Mouse (Mus musculus): ENCODE results near the gene Pik3c2g. TPM values are rescaled to one million over a fixed set of nuclear protein-coding genes. Genes with fewer than 3 reads are reported as not detected.

Gene Pik3c2g
- polyA plus RNA-seq, 1 experiment from 2014 or later: 0.22 TPM

GRCm38 (mm10) chr6:139978114-139978513 lies 391.1 kb downstream of the Pik3c2g start:
- no peak for ATAC-seq
- no peaks in the 10 kb centered on the region for H3K36me3 ChIP-seq (ENCODE audit: control insufficient read depth, insufficient read depth)
- H3K9ac ChIP-seq (ENCODE audit: low read depth, low read length): no peak overlapping the region
- no peak overlapping the region for H3K4me2 ChIP-seq (replicated peaks; ENCODE audit: low read depth)
- H3K4me1 ChIP-seq (replicated peaks; ENCODE audit: control insufficient read depth, insufficient read depth, low read length): no peaks in the 10 kb centered on the region; the same call in 1 of the 2 replicates
- WGBS: 55% methylated on average over 3 of the region's 3 CpGs
- no peak overlapping the region for H3K27ac ChIP-seq (ENCODE audit: low read depth, low read length)
- no peak overlapping the region for H3K4me3 ChIP-seq (ENCODE audit: low read depth, low read length)
- no peaks in the 10 kb centered on the region for H3K9me3 ChIP-seq (ENCODE audit: control insufficient read depth)
- no peaks in the 10 kb centered on the region for H3K27me3 ChIP-seq (replicated peaks; ENCODE audit: control insufficient read depth, insufficient read depth, low read length)
- no peak for TF ChIP-seq CTCF (IDR thresholded peaks at IDR 0.05; ENCODE audit: low read depth)

GRCm38 (mm10) chr6:139981061-139981460 lies 394.0 kb downstream of the Pik3c2g start:
- no peaks in the 10 kb centered on the region for H3K27me3 ChIP-seq (replicated peaks; ENCODE audit: control insufficient read depth, insufficient read depth, low read length)
- no peak overlapping the region for H3K27ac ChIP-seq (ENCODE audit: low read depth, low read length)
- ATAC-seq: 0 out of 2 replicates have a peak, but pooled peaks have one; percentile 38
- H3K9me3 ChIP-seq (ENCODE audit: control insufficient read depth): no peaks in the 10 kb centered on the region
- H3K4me1 ChIP-seq (replicated peaks; ENCODE audit: control insufficient read depth, insufficient read depth, low read length): no peaks in the 10 kb centered on the region; the same call in 1 of the 2 replicates
- no peak overlapping the region for H3K4me3 ChIP-seq (ENCODE audit: low read depth, low read length)
- no peak overlapping the region for H3K9ac ChIP-seq (ENCODE audit: low read depth, low read length)
- H3K4me2 ChIP-seq (replicated peaks; ENCODE audit: low read depth): no peak overlapping the region
- TF ChIP-seq CTCF (IDR thresholded peaks at IDR 0.05; ENCODE audit: low read depth): no peak
- no peaks in the 10 kb centered on the region for H3K36me3 ChIP-seq (ENCODE audit: control insufficient read depth, insufficient read depth)

- H3K27me3 ChIP-seq (replicated peaks; ENCODE audit: control insufficient read depth, insufficient read depth, low read length): no peaks in the 10 kb centered on the region
- H3K9ac ChIP-seq (ENCODE audit: low read depth, low read length): no peak overlapping the region
- no peak overlapping the region for H3K4me2 ChIP-seq (replicated peaks; ENCODE audit: low read depth)
- H3K9me3 ChIP-seq (ENCODE audit: control insufficient read depth): no peaks in the 10 kb centered on the region
- H3K36me3 ChIP-seq (ENCODE audit: control insufficient read depth, insufficient read depth): no peaks in the 10 kb centered on the region
- WGBS: 91% methylated on average over 3 of the region's 3 CpGs
- H3K4me1 ChIP-seq (replicated peaks; ENCODE audit: control insufficient read depth, insufficient read depth, low read length): no peaks in the 10 kb centered on the region
- no peak for ATAC-seq
- H3K4me3 ChIP-seq (ENCODE audit: low read depth, low read length): no peak overlapping the region
- TF ChIP-seq CTCF (IDR thresholded peaks at IDR 0.05; ENCODE audit: low read depth): no peak
- H3K27ac ChIP-seq (ENCODE audit: low read depth, low read length): no peak overlapping the region
These were observed 397.0 kb downstream of the Pik3c2g start for GRCm38 (mm10) chr6:139984069-139984468.

- Histone ChIP-seq H3K36me3 (ENCODE audit: control insufficient read depth, insufficient read depth) (no peaks in the 10 kb centered on the region), H3K4me3 (ENCODE audit: low read depth, low read length) (no peak overlapping the region), H3K27me3 (replicated peaks; ENCODE audit: control insufficient read depth, insufficient read depth, low read length) (no peaks in the 10 kb centered on the region), H3K4me1 (replicated peaks; ENCODE audit: control insufficient read depth, insufficient read depth, low read length) (no peaks in the 10 kb centered on the region), H3K4me2 (replicated peaks; ENCODE audit: low read depth) (no peak overlapping the region), H3K9ac (ENCODE audit: low read depth, low read length) (no peak overlapping the region), H3K9me3 (ENCODE audit: control insufficient read depth) (no peaks in the 10 kb centered on the region), H3K27ac (ENCODE audit: low read depth, low read length) (no peak overlapping the region)
- WGBS: 69% methylated on average over 2 of the region's 2 CpGs
- TF ChIP-seq CTCF (IDR thresholded peaks at IDR 0.05; ENCODE audit: low read depth): no peak
- no peak for ATAC-seq
These were observed 399.5 kb downstream of the Pik3c2g start for GRCm38 (mm10) chr6:139986564-139986963.

- TF ChIP-seq CTCF (IDR thresholded peaks at IDR 0.05; ENCODE audit: low read depth): no peak
- ATAC-seq: no peak
- Histone ChIP-seq H3K4me1 (replicated peaks; ENCODE audit: control insufficient read depth, insufficient read depth, low read length) (no peaks in the 10 kb centered on the region), H3K4me3 (ENCODE audit: low read depth, low read length) (no peak overlapping the region), H3K9ac (ENCODE audit: low read depth, low read length) (no peak overlapping the region), H3K36me3 (ENCODE audit: control insufficient read depth, insufficient read depth) (no peaks in the 10 kb centered on the region), H3K27ac (ENCODE audit: low read depth, low read length) (no peak overlapping the region), H3K4me2 (replicated peaks; ENCODE audit: low read depth) (no peak overlapping the region), H3K9me3 (ENCODE audit: control insufficient read depth) (no peaks in the 10 kb centered on the region), H3K27me3 (replicated peaks; ENCODE audit: control insufficient read depth, insufficient read depth, low read length) (no peaks in the 10 kb centered on the region)
- WGBS: 93% methylated on average over 6 of the region's 6 CpGs
These were observed 402.1 kb downstream of the Pik3c2g start for GRCm38 (mm10) chr6:139989075-139989474.

- WGBS: 76% methylated on average over 10 of the region's 10 CpGs
- no peak overlapping the region for H3K9ac ChIP-seq (ENCODE audit: low read depth, low read length)
- ATAC-seq: no peak
These were observed 402.6 kb downstream of the Pik3c2g start for GRCm38 (mm10) chr6:139989597-139989996.

GRCm38 (mm10) chr6:140005181-140005580 lies 418.2 kb downstream of the Pik3c2g start:
- no peak overlapping the region for H3K4me2 ChIP-seq (replicated peaks; ENCODE audit: low read depth)
- no peak for TF ChIP-seq CTCF (IDR thresholded peaks at IDR 0.05; ENCODE audit: low read depth)
- no peaks in the 10 kb centered on the region for H3K27me3 ChIP-seq (replicated peaks; ENCODE audit: control insufficient read depth, insufficient read depth, low read length)
- H3K4me3 ChIP-seq (ENCODE audit: low read depth, low read length): no peak overlapping the region
- H3K36me3 ChIP-seq (ENCODE audit: control insufficient read depth, insufficient read depth): no peaks in the 10 kb centered on the region
- H3K9ac ChIP-seq (ENCODE audit: low read depth, low read length): no peak overlapping the region
- peaks cover 3% of the 10 kb centered on the region; the same call in 1 of the 2 replicates for H3K9me3 ChIP-seq (ENCODE audit: control insufficient read depth)
- H3K27ac ChIP-seq (ENCODE audit: low read depth, low read length): no peak overlapping the region
- H3K4me1 ChIP-seq (replicated peaks; ENCODE audit: control insufficient read depth, insufficient read depth, low read length): no peaks in the 10 kb centered on the region
- no peak for ATAC-seq
- 76% methylated on average over 3 of the region's 3 CpGs for WGBS

More at GRCm38 (mm10) chr6:139989597-139989996, 402.6 kb downstream of the Pik3c2g start:
- no peak for TF ChIP-seq CTCF (IDR thresholded peaks at IDR 0.05; ENCODE audit: low read depth)
- Histone ChIP-seq H3K4me1 (replicated peaks; ENCODE audit: control insufficient read depth, insufficient read depth, low read length) (no peaks in the 10 kb centered on the region), H3K4me3 (ENCODE audit: low read depth, low read length) (no peak overlapping the region), H3K4me2 (replicated peaks; ENCODE audit: low read depth) (no peak overlapping the region), H3K36me3 (ENCODE audit: control insufficient read depth, insufficient read depth) (no peaks in the 10 kb centered on the region), H3K27me3 (replicated peaks; ENCODE audit: control insufficient read depth, insufficient read depth, low read length) (no peaks in the 10 kb centered on the region), H3K27ac (ENCODE audit: low read depth, low read length) (no peak overlapping the region), H3K9me3 (ENCODE audit: control insufficient read depth) (no peaks in the 10 kb centered on the region)

Other genes starting within 250 kb of the Pik3c2g start
- gene Rergl, start 85.2 kb upstream of the Pik3c2g start, polyA plus RNA-seq (2015; fragmentation: Nextera tagmentation; extraction: Ambion mirVana): 0.31 and 0.60 TPM in 2 replicates